Mouse (Mus musculus): ENCODE data around the gene AL607142.1.

DNA sequence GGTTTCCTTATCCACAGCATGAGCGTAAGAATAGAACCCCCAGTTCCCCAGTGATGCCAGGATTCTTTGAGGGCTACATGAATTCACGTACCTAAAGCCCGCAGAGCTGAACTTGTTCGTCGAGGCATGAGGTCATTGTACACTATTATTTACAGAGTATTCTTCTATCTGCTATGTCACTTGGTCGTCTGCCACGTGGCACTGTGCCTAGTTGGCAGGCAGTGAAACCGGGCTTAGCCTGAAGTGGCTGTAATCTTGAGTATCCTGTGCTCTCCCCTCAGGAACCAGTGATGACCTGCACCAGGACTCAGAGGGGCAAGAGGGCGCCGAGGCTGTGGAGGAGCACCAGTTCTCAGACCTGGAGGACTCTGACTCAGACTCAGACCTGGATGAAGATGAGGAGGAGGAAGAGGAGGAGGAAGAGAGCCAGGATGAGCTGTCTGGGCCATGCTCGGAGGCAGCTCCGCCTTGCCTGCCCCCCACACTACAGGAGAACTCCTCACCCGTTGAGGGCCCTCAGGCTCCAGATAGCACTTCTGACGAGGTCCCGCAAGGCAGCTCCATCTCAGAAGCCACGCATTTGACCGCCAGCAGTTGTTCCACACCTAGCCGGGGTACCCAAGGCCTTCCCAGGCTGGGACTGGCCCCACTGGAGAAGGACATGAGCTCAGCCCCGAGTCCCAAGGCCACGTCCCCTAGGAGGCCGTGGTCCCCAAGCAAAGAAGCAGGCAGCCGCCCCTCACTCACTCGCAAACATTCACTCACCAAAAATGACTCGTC lies 66.8 kb downstream of the AL607142.1 start:
- no peak for TF ChIP-seq CTCF (IDR thresholded peaks at IDR 0.05; ENCODE audit: extremely low read depth, insufficient read length, insufficient replicate concordance, low read depth, low read length)
- no peak for TF ChIP-seq POLR2A (IDR thresholded peaks at IDR 0.05; ENCODE audit: low read depth, low read length)
